Mouse (Mus musculus) brain, adult 2 months (tissue): ENCODE measurements at regions not wholly inside any gene's neighbourhood (a gene's known extent, or its start where the extent isn't known, plus 50 kb on each side); places are given as distances from the start of the nearest gene placed in this dataset.
"Not testable (repeated sequence)": the region's sequence is repeated elsewhere in the genome, so short reads cannot be mapped to it uniquely, and the experiment has no call there.

Experiments
- DNase-seq: peaks from one replicate; pipeline ENCODE4 v3.0.0; 2011; ENCODE audit warnings: low read depth, low spot score

- no peak for DNase-seq
These were observed 386.9 kb upstream of the Klhl29 start for GRCm38 (mm10) chr12:5762306-5762927.

DNA sequence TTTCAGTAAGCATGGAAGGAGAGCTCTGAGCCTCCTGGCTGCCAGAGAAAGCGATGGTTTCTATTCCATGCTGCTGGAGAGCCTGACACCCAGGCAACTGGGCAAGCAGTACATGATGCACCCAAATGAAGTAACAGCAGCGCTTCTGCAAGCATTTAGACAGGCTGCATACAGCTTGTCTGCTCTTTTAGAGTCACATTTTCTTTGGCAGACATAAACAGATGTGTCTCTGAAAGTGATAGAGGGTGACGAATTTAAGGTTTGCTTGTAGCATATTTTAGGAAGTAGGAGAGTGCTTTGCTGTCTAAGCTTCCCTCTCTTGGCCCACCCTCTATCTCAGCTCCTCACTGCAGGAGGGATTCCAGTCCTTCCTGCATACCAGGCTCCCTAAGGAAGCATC, 384.0 kb upstream of the Klhl29 start:
- peak; percentile 61 for DNase-seq

DNA sequence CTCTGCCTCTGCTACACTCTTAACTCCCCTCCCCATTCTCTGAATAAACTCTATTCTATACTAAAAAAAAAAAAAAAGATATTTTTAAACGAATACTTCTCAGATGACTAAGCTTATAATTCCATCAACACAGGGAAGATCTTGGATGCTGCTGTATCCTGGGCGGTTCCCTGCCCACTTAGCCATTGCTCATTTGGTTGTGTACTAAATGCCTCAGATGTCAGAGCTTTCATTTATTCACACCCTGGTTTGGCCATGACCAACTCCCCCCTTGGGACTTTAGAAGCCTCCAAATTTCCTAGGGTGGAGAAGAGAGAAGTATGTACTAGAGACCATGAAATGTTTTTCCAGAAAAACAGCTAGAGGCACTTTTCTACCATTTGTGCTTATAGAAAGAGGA, 382.3 kb upstream of the Klhl29 start:
- DNase-seq: peak; percentile 59

DNA sequence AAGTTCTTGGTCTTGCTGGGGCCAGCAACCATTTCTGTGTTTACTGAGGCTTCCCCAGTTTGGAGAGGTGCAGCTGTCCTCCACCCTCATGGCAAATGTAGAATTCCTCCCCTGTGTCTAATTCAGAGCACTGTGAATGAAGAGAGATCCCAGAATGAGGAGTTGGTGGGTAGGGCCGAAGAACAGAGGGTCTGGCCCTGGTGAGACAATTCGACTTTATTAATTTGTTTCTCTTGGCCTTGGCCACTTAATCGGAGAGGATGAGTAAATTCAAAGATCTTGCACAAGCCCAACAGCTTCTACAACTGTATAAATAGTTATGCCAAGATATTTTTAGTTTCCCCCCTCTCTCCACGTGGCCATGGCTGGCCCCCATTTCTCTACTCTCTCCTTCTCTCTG, 381.9 kb upstream of the Klhl29 start:
- DNase-seq: no peak

- DNase-seq: no peak
These were observed 378.3 kb upstream of the Klhl29 start for GRCm38 (mm10) chr12:5753831-5754230.

DNA sequence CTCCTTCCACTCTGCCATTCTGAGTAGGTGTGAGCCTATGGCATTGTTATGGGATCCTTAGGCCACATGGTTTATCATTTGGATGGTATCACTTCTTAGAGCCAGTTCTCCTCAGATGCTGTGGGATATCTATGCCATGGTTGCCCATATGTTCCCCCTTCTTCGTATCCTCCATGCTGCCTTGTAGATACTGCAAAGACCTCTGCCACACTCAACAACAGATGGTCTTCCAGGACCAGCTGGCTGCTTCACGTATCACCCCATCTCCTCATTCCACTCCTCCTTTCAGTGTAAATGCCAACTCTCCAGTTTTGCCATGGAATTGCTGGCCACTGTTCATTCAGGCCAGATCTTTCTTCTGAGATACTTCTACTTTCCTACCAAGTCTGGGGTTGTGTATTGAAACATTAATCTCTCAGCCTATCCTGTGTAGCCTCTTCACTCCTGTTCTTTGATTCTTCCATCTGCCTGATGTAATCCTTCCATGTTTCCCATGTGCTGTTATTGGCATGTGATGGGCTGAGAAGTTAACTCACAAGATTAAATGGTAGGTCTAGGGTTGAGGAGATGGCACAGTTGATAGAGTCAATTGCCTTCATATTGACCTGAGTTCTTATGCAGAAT, 368.7 kb upstream of the Klhl29 start:
- no peak for DNase-seq

DNA sequence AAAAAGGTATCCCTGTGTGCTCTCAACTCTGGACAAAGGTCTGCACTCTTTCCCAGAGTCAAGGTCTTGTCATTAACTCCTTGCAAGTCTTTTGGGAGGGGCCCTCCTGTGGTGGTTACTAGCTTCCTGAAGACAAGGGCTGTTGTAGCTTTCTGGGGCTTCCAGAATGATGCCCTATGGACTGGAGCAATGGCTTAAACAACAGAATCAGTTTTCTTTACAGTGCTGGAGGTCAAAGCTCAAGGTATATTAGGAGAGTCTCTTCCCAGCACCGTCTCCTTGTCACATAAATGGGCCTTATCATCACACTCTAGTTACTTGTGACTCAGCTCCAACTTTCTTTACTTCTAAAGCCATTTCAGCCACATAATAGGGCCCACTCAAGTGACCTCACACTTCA, 360.6 kb upstream of the Klhl29 start:
- DNase-seq: no peak

- no peak for DNase-seq
These were observed 359.4 kb upstream of the Klhl29 start for GRCm38 (mm10) chr12:5734902-5735301.

DNA sequence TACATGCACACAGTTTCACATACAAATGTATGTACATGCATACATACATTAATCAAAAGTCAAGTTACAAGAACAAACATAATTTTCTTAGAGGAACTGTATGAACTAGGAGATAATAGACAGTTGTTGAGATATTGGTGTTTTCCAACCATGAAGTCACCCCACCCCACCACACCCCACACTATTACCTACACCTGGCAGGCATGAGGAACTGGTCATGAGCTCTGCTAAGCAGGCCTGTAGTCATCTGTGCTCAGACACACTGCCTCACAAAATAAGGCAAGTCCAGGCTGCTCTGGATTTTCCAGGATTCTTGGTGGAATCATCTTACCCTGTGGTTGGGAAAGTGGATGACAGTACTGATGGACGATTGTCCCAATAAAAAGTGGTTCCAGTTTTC, 347.6 kb upstream of the Klhl29 start:
- no peak for DNase-seq

- not testable (repeated sequence) for DNase-seq
These were observed 342.0 kb upstream of the Klhl29 start for GRCm38 (mm10) chr12:5717527-5717926.

DNA sequence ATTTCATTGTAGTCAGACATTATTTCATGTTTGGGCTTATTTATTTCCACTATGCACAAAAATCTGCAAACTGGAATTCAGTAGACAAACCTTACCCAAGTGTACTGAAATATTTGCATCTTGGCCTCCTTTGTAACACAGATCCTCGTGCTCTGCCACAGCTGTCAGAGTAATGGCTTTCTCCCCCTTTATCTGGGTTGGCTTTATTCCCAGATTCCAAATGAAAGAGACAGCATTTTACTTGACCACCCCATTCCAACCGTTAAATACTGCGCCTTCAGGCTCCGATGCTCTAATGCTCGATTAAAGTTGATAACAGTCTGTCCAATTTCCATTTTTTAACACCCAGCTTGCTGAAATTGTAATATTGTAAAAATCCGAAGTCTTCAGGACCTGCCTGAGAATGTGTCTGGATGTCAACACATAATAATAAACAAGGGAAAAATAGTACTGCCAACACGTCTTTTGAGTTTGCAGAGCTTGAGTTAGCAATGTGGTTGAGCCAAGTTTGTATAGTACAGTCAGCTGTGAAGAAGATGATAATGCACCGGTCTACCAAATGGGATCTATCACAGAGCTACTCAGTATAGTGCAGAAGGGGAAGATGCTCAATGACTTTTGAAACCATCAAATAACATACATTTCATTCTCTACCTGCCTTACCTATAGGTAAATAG, 323.4 kb upstream of the Klhl29 start:
- DNase-seq: peak; percentile 49

- peak; percentile 9 for DNase-seq
These were observed 306.7 kb upstream of the Klhl29 start for GRCm38 (mm10) chr12:5682182-5682581.

GRCm38 (mm10) chr12:5678126-5678525, 302.6 kb upstream of the Klhl29 start:
- not testable (repeated sequence) for DNase-seq

DNA sequence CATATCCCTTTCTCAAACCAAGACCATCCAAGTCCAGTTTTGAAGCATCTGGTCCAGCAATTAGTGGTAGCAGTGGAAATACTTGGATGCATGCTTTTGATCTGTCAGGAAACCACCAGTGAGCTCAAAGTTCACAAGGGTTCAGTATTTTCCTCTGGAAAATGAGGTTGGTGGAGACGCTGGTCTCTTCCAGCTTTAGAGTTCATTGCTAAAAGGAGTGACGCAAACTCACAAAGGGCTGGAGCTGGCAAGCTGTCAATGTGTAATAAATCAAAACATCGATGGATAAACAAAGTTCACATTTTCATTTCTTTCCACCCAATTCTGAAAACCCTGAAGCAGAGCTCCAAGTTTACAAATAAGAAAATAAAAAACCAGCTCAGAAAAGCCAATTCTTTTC, 293.0 kb upstream of the Klhl29 start:
- DNase-seq: no peak

DNA sequence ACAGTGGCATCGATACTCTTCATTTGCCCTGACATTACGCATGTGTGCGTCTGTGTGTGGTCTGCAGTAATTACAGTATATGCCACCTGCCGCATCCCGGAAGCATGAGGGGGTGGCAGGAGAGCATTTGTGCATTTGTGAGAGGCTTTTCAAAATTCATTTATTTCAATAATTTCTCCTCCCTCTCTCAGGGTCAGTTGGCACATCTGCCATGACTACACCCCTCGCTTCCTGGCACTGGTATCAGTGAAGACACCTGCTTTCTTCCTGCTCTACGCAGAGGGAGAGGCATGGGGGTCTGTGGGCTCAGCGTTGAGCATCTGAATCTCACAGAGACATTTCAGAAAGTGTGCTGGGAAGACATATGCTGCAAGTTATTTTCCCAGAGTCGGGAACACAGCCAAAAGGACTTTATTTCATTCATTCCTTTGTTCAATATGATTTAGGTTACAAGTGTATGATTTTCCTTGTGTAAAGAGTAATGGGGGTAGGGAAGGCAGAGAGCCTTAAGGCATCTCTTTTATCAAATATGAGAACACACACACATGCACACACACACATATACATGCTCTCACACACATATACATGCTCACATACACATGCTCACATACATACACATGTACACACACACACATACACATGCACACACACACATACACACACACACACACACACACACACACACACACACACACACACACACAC, 262.2 kb upstream of the Klhl29 start:
- DNase-seq: peak; percentile 16

- DNase-seq: peak; percentile 15
These were observed 258.5 kb upstream of the Klhl29 start for GRCm38 (mm10) chr12:5633971-5634370.

DNA sequence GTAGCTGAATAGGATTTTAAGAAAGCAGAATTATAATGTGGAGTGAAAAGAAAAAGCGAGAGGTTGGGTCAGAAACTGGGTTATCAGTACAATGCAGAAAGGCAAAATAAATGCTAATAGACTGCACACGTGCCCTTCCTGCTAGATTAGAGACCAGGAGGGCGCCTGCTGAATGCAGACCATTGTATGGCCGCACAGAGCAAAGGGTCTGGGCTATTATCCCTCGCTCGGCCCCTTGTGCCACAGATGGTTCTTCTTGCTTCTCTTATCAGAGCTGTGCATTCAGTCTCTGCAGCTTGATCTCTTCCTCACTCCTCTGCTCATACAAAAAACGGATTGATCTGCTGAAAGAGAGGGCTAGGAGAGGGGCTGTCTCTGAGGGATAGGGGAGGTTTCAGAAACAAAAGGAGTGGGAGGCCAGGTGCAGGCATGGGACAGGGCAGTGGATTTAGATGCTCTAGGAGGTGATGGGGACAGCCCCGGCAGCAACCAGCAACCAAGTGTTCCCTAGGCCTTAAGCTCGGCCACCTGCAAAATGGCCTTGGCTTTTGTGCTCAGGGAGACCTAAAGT, 225.7 kb upstream of the Klhl29 start:
- no peak for DNase-seq

GRCm38 (mm10) chr12:5599426-5599825, 223.9 kb upstream of the Klhl29 start:
- no peak for DNase-seq

DNA sequence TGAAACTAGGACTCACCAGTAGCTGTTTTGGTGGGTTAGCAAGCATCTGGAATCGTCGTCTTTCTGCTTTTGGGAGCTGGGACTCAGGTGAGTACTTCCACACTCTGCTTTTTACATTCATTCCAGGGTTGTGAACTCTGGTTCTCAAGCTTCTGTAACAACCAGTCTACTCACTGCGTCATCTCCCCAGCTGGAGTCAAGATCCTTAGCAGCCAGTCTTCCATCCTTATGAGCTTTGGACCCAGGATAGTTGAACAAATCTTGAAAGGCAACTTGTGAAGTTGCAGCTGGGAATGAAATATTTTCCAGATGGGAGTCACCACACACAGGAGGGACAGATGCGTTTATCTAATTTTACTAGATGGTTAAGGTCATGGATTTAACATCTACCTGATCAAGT, 223.5 kb upstream of the Klhl29 start:
- no peak for DNase-seq

GRCm38 (mm10) chr12:5572831-5573230, 197.3 kb upstream of the Klhl29 start:
- DNase-seq: peak; percentile 66

- DNase-seq: no peak
These were observed 193.5 kb upstream of the Klhl29 start for GRCm38 (mm10) chr12:5568941-5569340.

DNA sequence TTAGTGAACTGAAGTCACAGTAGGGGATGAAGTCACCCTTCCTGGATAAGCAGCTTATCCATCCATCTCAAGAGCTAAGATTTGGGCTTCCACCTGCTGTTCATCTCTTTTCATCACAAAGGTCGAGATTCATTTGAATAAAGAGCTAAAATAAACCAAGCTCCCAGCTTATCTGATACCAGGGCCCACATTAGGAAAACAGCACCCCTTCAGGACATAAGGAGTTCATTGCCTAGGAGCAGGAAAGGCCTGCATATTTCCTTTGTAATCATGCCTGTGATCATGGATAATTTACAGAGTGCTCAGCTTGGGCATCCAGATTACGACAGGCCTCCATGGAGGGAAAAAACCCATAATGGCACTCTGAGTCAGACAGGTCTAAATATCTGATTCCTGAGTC, 190.7 kb upstream of the Klhl29 start:
- DNase-seq: no peak
